Mouse (Mus musculus) liver, postnatal 0 days (tissue): ENCODE measurements at regions not wholly inside any gene's neighbourhood (a gene's known extent, or its start where the extent isn't known, plus 50 kb on each side); places are given as distances from the start of the nearest gene placed in this dataset.

Experiments
- CTCF ChIP-seq: sonication (generic); IDR thresholded peaks from 2 replicates; pipeline ENCODE4 v1.5.1; 2016; ENCODE audit warnings: antibody characterized with exemption, low read depth
- EP300 ChIP-seq: IDR thresholded peaks from 2 replicates; pipeline ENCODE4 v1.6.1; 2016; ENCODE audit warnings: antibody characterized with exemption, low read depth, mild to moderate bottlenecking

DNA sequence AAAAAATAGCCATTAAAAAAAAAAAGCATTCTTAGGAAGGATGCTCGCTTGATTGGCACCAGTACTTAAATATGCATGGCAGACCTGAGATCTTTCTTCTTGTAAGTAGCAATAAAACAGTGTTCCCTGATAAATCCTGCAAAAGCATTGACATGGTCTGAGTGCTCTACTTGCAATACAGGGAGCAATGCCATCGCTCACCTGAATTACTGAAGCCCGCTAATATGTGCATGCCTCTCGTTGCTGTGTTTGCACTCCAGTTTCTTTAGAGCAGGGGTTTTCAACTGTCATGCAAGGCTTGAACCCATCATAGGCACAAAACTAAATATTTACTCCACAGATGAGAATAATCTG, 66.7 kb upstream of the Vav3 start:
- no peak for TF ChIP-seq CTCF
- no peak for TF ChIP-seq EP300
